10 mouse cellular contexts compared by ENCODE assay signal in genomic region chr2:29747852-29748251, GRCm38 (mm10). TPM values are rescaled to one million over a fixed set of nuclear protein-coding genes. Genes with fewer than 3 reads are reported as not detected.
DNase-seq lines count a peak whose midpoint lies in the region; ATAC-seq and TF ChIP-seq lines count a peak whose summit lies in the region.
"Had no signal": no experiment of that assay in that cellular context is flagged by ENCODE, and none has a peak within 500 bp of the region (broad histone marks: within the 10 kb centered on the region; RNA-seq: fewer than 3 reads in every experiment).

No protein-coding gene starts in this region.

- H3K4me1 ChIP-seq in heart, embryonic 12.5 days (replicated peaks): peaks cover 23% of the 10 kb centered on the region
- H3K4me1 ChIP-seq in thymus, adult 2 months (replicated peaks; ENCODE audit: control insufficient read depth, insufficient read depth, low read length): no peaks in the 10 kb centered on the region
- no peaks in the 10 kb centered on the region for H3K4me1 ChIP-seq in limb, embryonic 14.5 days (ENCODE audit: control insufficient read depth, insufficient read depth, low read length)

- no peaks in the 10 kb centered on the region for H3K9me3 ChIP-seq in heart, embryonic 12.5 days (replicated peaks)
- no peaks in the 10 kb centered on the region for H3K9me3 ChIP-seq in limb, embryonic 14.5 days (ENCODE audit: control insufficient read depth, low read length)

- TF ChIP-seq POLR2A in thymus, adult 2 months (IDR thresholded peaks at IDR 0.05; ENCODE audit: control insufficient read depth, extremely low read depth, insufficient read depth, low read length, poor library complexity): no peak
- TF ChIP-seq POLR2A in limb, embryonic 14.5 days (IDR thresholded peaks at IDR 0.05; ENCODE audit: borderline replicate concordance, extremely low read depth, insufficient read depth, insufficient read length): no peak

- ATAC-seq in heart, embryonic 12.5 days (ENCODE audit: insufficient number of reproducible peaks, low FRiP score): no peak
- no peak for ATAC-seq in limb, embryonic 14.5 days (ENCODE audit: low FRiP score, low read depth)

- no peaks in the 10 kb centered on the region for H3K36me3 ChIP-seq in heart, embryonic 12.5 days
- no peaks in the 10 kb centered on the region for H3K36me3 ChIP-seq in thymus, adult 2 months (ENCODE audit: control insufficient read depth, insufficient read depth, low read length)
- H3K36me3 ChIP-seq in limb, embryonic 14.5 days (ENCODE audit: control insufficient read depth, insufficient read depth, low read length): no peaks in the 10 kb centered on the region

- H3K4me2 ChIP-seq in heart, embryonic 12.5 days: peak overlapping the region; percentile 87; the same call in 1 of the 2 replicates
- H3K4me2 ChIP-seq in limb, embryonic 14.5 days (replicated peaks; ENCODE audit: low read depth, low read length, severe bottlenecking): 0 out of 2 replicates have a peak overlapping the region, but pooled peaks have one; percentile 47

- intact Hi-C loops in heart, postnatal 25 days (cut with DNase I): no loop called here

- no peak overlapping the region for H3K4me3 ChIP-seq in heart, embryonic 12.5 days
- no peak overlapping the region for H3K4me3 ChIP-seq in thymus, adult 2 months (ENCODE audit: control insufficient read depth, insufficient read depth, low read length)
- no peak overlapping the region for H3K4me3 ChIP-seq in limb, embryonic 14.5 days (replicated peaks; ENCODE audit: low read length)

- TF ChIP-seq CTCF in thymus, adult 2 months (IDR thresholded peaks at IDR 0.05; ENCODE audit: borderline replicate concordance, control insufficient read depth, extremely low read depth, insufficient read depth, low read length, poor library complexity): no peak

- H3K27ac ChIP-seq in heart, embryonic 12.5 days (ENCODE audit: poor library complexity, severe bottlenecking): no peak overlapping the region
- no peak overlapping the region for H3K27ac ChIP-seq in thymus, adult 2 months (ENCODE audit: control insufficient read depth, insufficient read depth, low read length)
- H3K27ac ChIP-seq in limb, embryonic 14.5 days (replicated peaks; ENCODE audit: low read depth, low read length): no peak overlapping the region

- H3K9ac ChIP-seq in heart, embryonic 12.5 days: no peak overlapping the region
- no peak overlapping the region for H3K9ac ChIP-seq in limb, embryonic 14.5 days (ENCODE audit: low read depth, low read length, severe bottlenecking)

- WGBS in heart, embryonic 12.5 days: 52% methylated on average over 5 of the region's 5 CpGs
- WGBS in thymus, adult 2 months: 79% methylated on average over 5 of the region's 5 CpGs
- WGBS in limb, embryonic 14.5 days: 53% methylated on average over 5 of the region's 5 CpGs

- DNase-seq in heart, postnatal 25 days (ENCODE audit: low spot score): no peak
- peak; percentile 36 for DNase-seq in thymus, adult 2 months
- no peak for DNase-seq in thymus, adult 18-20 months
- DNase-seq in limb, embryonic 14.5 days (ENCODE audit: low spot score): no peak
- no peak for DNase-seq in right cerebral cortex, postnatal 36 days (ENCODE audit: low spot score in 2 of 2)
- no peak for DNase-seq in layer of hippocampus, adult 9-10 months (ENCODE audit: low spot score)
- DNase-seq in kidney, adult 18-20 months: no peak

- H3K27me3 ChIP-seq in heart, embryonic 12.5 days (replicated peaks): peaks cover 76% of the 10 kb centered on the region
- peaks cover 18% of the 10 kb centered on the region; the same call in 1 of the 2 replicates for H3K27me3 ChIP-seq in thymus, adult 2 months (ENCODE audit: control insufficient read depth, insufficient read depth, low read length)
- H3K27me3 ChIP-seq in limb, embryonic 14.5 days (ENCODE audit: control insufficient read depth, insufficient read depth, low read length): peaks cover 62% of the 10 kb centered on the region

RNA-seq across cellular contexts. Expression of gene Gm13420, which starts 3.6 kb away (rescaled TPM):
- polyA plus RNA-seq in heart, embryonic 12.5 days (2016; fragmentation: Nextera tagmentation; extraction: Ambion mirVana): not detected in 2 replicates
- not detected for total RNA-seq in heart, postnatal 25 days (2021)
- 0.15 and 0.34 TPM in 2 replicates for polyA plus RNA-seq in thymus, adult 2 months (2012; rRNA removed)
- polyA plus RNA-seq in limb, embryonic 14.5 days (2012; rRNA removed): 0.05 and 0.08 TPM in 2 replicates
- 0.17 TPM in 1 of 2 replicates, not detected in the other for polyA plus RNA-seq in limb, embryonic 14.5 days (2014; fragmentation: Nextera tagmentation; extraction: Ambion mirVana)
- total RNA-seq: adrenal gland, adult 18-20 months; gastrocnemius, postnatal 4 days had no signal

RNA-seq across cellular contexts. Expression of gene Gm13547, which starts 11.3 kb away (rescaled TPM):
- 0.44 TPM in 1 of 2 replicates, not detected in the other for polyA plus RNA-seq in heart, embryonic 12.5 days (2016; fragmentation: Nextera tagmentation; extraction: Ambion mirVana)
- total RNA-seq in heart, postnatal 25 days (2021): not detected
- not detected in 2 replicates for polyA plus RNA-seq in thymus, adult 2 months (2012; rRNA removed)
- polyA plus RNA-seq in limb, embryonic 14.5 days (2012; rRNA removed): not detected in 2 replicates
- 0.98 TPM in 1 of 2 replicates, not detected in the other for polyA plus RNA-seq in limb, embryonic 14.5 days (2014; fragmentation: Nextera tagmentation; extraction: Ambion mirVana)
- total RNA-seq: adrenal gland, adult 18-20 months; gastrocnemius, postnatal 4 days had no signal

RNA-seq across cellular contexts. Expression of gene Coq4, which starts 39.4 kb away (rescaled TPM):
- polyA plus RNA-seq in heart, embryonic 12.5 days (2016; fragmentation: Nextera tagmentation; extraction: Ambion mirVana): 21.8 and 23.8 TPM in 2 replicates
- total RNA-seq in heart, postnatal 25 days (2021): 10 to 100 TPM; 17.2 to 18.3 TPM
- 49.0 and 83.9 TPM in 2 replicates for polyA plus RNA-seq in thymus, adult 2 months (2012; rRNA removed)
- 27.2 and 31.6 TPM in 2 replicates for polyA plus RNA-seq in limb, embryonic 14.5 days (2012; rRNA removed)
- polyA plus RNA-seq in limb, embryonic 14.5 days (2014; fragmentation: Nextera tagmentation; extraction: Ambion mirVana): 29.4 and 34.1 TPM in 2 replicates

RNA-seq across cellular contexts. Expression of gene Trub2, which starts 40.5 kb away (rescaled TPM):
- polyA plus RNA-seq in heart, embryonic 12.5 days (2016; fragmentation: Nextera tagmentation; extraction: Ambion mirVana): 25.8 and 26.6 TPM in 2 replicates
- total RNA-seq in heart, postnatal 25 days (2021): 10 to 100 TPM; 30.3 to 34.1 TPM
- 61.1 and 70.5 TPM in 2 replicates for polyA plus RNA-seq in thymus, adult 2 months (2012; rRNA removed)
- 45.8 and 49.2 TPM in 2 replicates for polyA plus RNA-seq in limb, embryonic 14.5 days (2012; rRNA removed)
- 24.2 and 29.5 TPM in 2 replicates for polyA plus RNA-seq in limb, embryonic 14.5 days (2014; fragmentation: Nextera tagmentation; extraction: Ambion mirVana)

RNA-seq across cellular contexts. Expression of gene Slc27a4, which starts 54.6 kb away (rescaled TPM):
- 10.9 and 11.0 TPM in 2 replicates for polyA plus RNA-seq in heart, embryonic 12.5 days (2016; fragmentation: Nextera tagmentation; extraction: Ambion mirVana)
- total RNA-seq in heart, postnatal 25 days (2021): 10 to 100 TPM; 17.9 to 18.7 TPM
- polyA plus RNA-seq in thymus, adult 2 months (2012; rRNA removed): 34.7 and 35.8 TPM in 2 replicates
- polyA plus RNA-seq in limb, embryonic 14.5 days (2012; rRNA removed): 24.0 and 29.7 TPM in 2 replicates
- polyA plus RNA-seq in limb, embryonic 14.5 days (2014; fragmentation: Nextera tagmentation; extraction: Ambion mirVana): 17.1 and 17.7 TPM in 2 replicates
